Mouse (Mus musculus): ENCODE measurements around the gene Atl1. TPM values are rescaled to one million over a fixed set of nuclear protein-coding genes. Genes with fewer than 3 reads are reported as not detected.
A peak's percentile ranks its signal among the peaks of the same experiment; 100 is the strongest.

Atl1 gene
- polyA plus RNA-seq, 1 experiment: 79.9 TPM

- DNase-seq: no peak
- H3K4me1 ChIP-seq (ENCODE audit: control insufficient read depth, insufficient read depth, low read length): peaks cover 5% of the 10 kb centered on the region
- TF ChIP-seq POLR2A (IDR thresholded peaks at IDR 0.05; ENCODE audit: borderline replicate concordance, insufficient read depth, low read length) (no peak), CTCF (IDR thresholded peaks at IDR 0.05; ENCODE audit: borderline replicate concordance, insufficient read depth, low read depth, low read length) (no peak)
- H3K27me3 ChIP-seq (ENCODE audit: control insufficient read depth, insufficient read depth, low read length): no peaks in the 10 kb centered on the region
- no peak overlapping the region for H3K27ac ChIP-seq (ENCODE audit: insufficient read depth, low read length)
- H3K4me3 ChIP-seq (replicated peaks; ENCODE audit: insufficient read depth, low read depth, low read length): no peak overlapping the region
- WGBS: 78% methylated on average over 3 of the region's 3 CpGs
These were observed 31.2 kb downstream of the Atl1 start for GRCm38 (mm10) chr12:69923603-69924002.

GRCm38 (mm10) chr12:69924012-69924411 lies 31.6 kb downstream of the Atl1 start:
- 20% methylated on average over 5 of the region's 5 CpGs for WGBS
- TF ChIP-seq POLR2A (IDR thresholded peaks at IDR 0.05; ENCODE audit: borderline replicate concordance, insufficient read depth, low read length) (no peak), CTCF (IDR thresholded peaks at IDR 0.05; ENCODE audit: borderline replicate concordance, insufficient read depth, low read depth, low read length) (peak; percentile 60)
- no peaks in the 10 kb centered on the region for H3K27me3 ChIP-seq (ENCODE audit: control insufficient read depth, insufficient read depth, low read length)
- no peak for DNase-seq
- H3K27ac ChIP-seq (ENCODE audit: insufficient read depth, low read length): no peak overlapping the region
- peaks cover 5% of the 10 kb centered on the region for H3K4me1 ChIP-seq (ENCODE audit: control insufficient read depth, insufficient read depth, low read length)
- no peak overlapping the region for H3K4me3 ChIP-seq (replicated peaks; ENCODE audit: insufficient read depth, low read depth, low read length)

GRCm38 (mm10) chr12:69926716-69927115 lies 34.3 kb downstream of the Atl1 start:
- WGBS: 50% methylated on average over 7 of the region's 7 CpGs
- DNase-seq: no peak

GRCm38 (mm10) chr12:69937731-69938130 lies 45.3 kb downstream of the Atl1 start:
- WGBS: 73% methylated on average over 5 of the region's 5 CpGs
- H3K27me3 ChIP-seq (ENCODE audit: control insufficient read depth, insufficient read depth, low read length): no peaks in the 10 kb centered on the region

More at GRCm38 (mm10) chr12:69926716-69927115, 34.3 kb downstream of the Atl1 start:
- Histone ChIP-seq H3K27ac (ENCODE audit: insufficient read depth, low read length) (no peak overlapping the region), H3K27me3 (ENCODE audit: control insufficient read depth, insufficient read depth, low read length) (no peaks in the 10 kb centered on the region), H3K4me3 (replicated peaks; ENCODE audit: insufficient read depth, low read depth, low read length) (no peak overlapping the region), H3K4me1 (ENCODE audit: control insufficient read depth, insufficient read depth, low read length) (peaks cover 5% of the 10 kb centered on the region)
- no peak for TF ChIP-seq CTCF (IDR thresholded peaks at IDR 0.05; ENCODE audit: borderline replicate concordance, insufficient read depth, low read depth, low read length)

GRCm38 (mm10) chr12:69939291-69939690 lies 46.9 kb downstream of the Atl1 start:
- 64% methylated on average over 2 of the region's 2 CpGs for WGBS
- TF ChIP-seq POLR2A (IDR thresholded peaks at IDR 0.05; ENCODE audit: borderline replicate concordance, insufficient read depth, low read length) (no peak), CTCF (IDR thresholded peaks at IDR 0.05; ENCODE audit: borderline replicate concordance, insufficient read depth, low read depth, low read length) (0 out of 2 replicates have a peak, but pooled peaks have one; percentile 4)
- DNase-seq: no peak
- Histone ChIP-seq H3K27me3 (ENCODE audit: control insufficient read depth, insufficient read depth, low read length) (no peaks in the 10 kb centered on the region), H3K27ac (ENCODE audit: insufficient read depth, low read length) (no peak overlapping the region), H3K4me1 (ENCODE audit: control insufficient read depth, insufficient read depth, low read length) (no peaks in the 10 kb centered on the region), H3K4me3 (replicated peaks; ENCODE audit: insufficient read depth, low read depth, low read length) (no peak overlapping the region)

More at GRCm38 (mm10) chr12:69937731-69938130, 45.3 kb downstream of the Atl1 start:
- Histone ChIP-seq H3K27ac (ENCODE audit: insufficient read depth, low read length) (no peak overlapping the region), H3K4me1 (ENCODE audit: control insufficient read depth, insufficient read depth, low read length) (no peaks in the 10 kb centered on the region), H3K4me3 (replicated peaks; ENCODE audit: insufficient read depth, low read depth, low read length) (no peak overlapping the region)
- no peak for DNase-seq
- TF ChIP-seq POLR2A (IDR thresholded peaks at IDR 0.05; ENCODE audit: borderline replicate concordance, insufficient read depth, low read length) (no peak), CTCF (IDR thresholded peaks at IDR 0.05; ENCODE audit: borderline replicate concordance, insufficient read depth, low read depth, low read length) (no peak)

- H3K27ac ChIP-seq (ENCODE audit: insufficient read depth, low read length): no peak overlapping the region
- no peak for DNase-seq
- H3K4me1 ChIP-seq (ENCODE audit: control insufficient read depth, insufficient read depth, low read length): no peaks in the 10 kb centered on the region
- no peak for TF ChIP-seq POLR2A (IDR thresholded peaks at IDR 0.05; ENCODE audit: borderline replicate concordance, insufficient read depth, low read length)
- no peak for TF ChIP-seq CTCF (IDR thresholded peaks at IDR 0.05; ENCODE audit: borderline replicate concordance, insufficient read depth, low read depth, low read length)
- WGBS: 51% methylated on average over 1 of the region's 1 CpGs
- no peaks in the 10 kb centered on the region for H3K27me3 ChIP-seq (ENCODE audit: control insufficient read depth, insufficient read depth, low read length)
- no peak overlapping the region for H3K4me3 ChIP-seq (replicated peaks; ENCODE audit: insufficient read depth, low read depth, low read length)
These were observed 49.4 kb downstream of the Atl1 start for GRCm38 (mm10) chr12:69941655-69942329.

GRCm38 (mm10) chr12:69945861-69946260 lies 53.4 kb downstream of the Atl1 start:
- H3K27me3 ChIP-seq (ENCODE audit: control insufficient read depth, insufficient read depth, low read length): no peaks in the 10 kb centered on the region
- WGBS: 90% methylated on average over 5 of the region's 5 CpGs
- DNase-seq: no peak
- H3K4me1 ChIP-seq (ENCODE audit: control insufficient read depth, insufficient read depth, low read length): no peaks in the 10 kb centered on the region
- no peak overlapping the region for H3K27ac ChIP-seq (ENCODE audit: insufficient read depth, low read length)
- no peak overlapping the region for H3K4me3 ChIP-seq (replicated peaks; ENCODE audit: insufficient read depth, low read depth, low read length)
- TF ChIP-seq CTCF (IDR thresholded peaks at IDR 0.05; ENCODE audit: borderline replicate concordance, insufficient read depth, low read depth, low read length) (no peak), POLR2A (IDR thresholded peaks at IDR 0.05; ENCODE audit: borderline replicate concordance, insufficient read depth, low read length) (no peak)

- H3K4me1 ChIP-seq (ENCODE audit: control insufficient read depth, insufficient read depth, low read length): no peaks in the 10 kb centered on the region
- no peaks in the 10 kb centered on the region for H3K27me3 ChIP-seq (ENCODE audit: control insufficient read depth, insufficient read depth, low read length)
- no peak overlapping the region for H3K4me3 ChIP-seq (replicated peaks; ENCODE audit: insufficient read depth, low read depth, low read length)
- no peak for DNase-seq
- TF ChIP-seq CTCF (IDR thresholded peaks at IDR 0.05; ENCODE audit: borderline replicate concordance, insufficient read depth, low read depth, low read length) (no peak), POLR2A (IDR thresholded peaks at IDR 0.05; ENCODE audit: borderline replicate concordance, insufficient read depth, low read length) (no peak)
- WGBS: 86% methylated on average over 3 of the region's 3 CpGs
- no peak overlapping the region for H3K27ac ChIP-seq (ENCODE audit: insufficient read depth, low read length)
These were observed 55.1 kb downstream of the Atl1 start for GRCm38 (mm10) chr12:69947502-69947901.

Measured in cerebellum, adult 2 months (tissue).